Mouse (Mus musculus) lung, adult 2 months (tissue): ENCODE results near the gene Cacna1e. TPM values are rescaled to one million over a fixed set of nuclear protein-coding genes. Genes with fewer than 3 reads are reported as not detected.

ENCODE experiments used
- DNase-seq: peaks from one replicate; pipeline ENCODE4 v3.0.0; 2022
- H3K4me1 ChIP-seq: fragments of 200-500 bp; 2 replicates; pipeline ENCODE4 v1.6.1; 2011; ENCODE audit warnings: low read length; ENCODE audit not compliant: control insufficient read depth, insufficient read depth
- H3K4me3 ChIP-seq: fragments of 200-500 bp; replicated peaks from 2 replicates; pipeline ENCODE3; 2011; ENCODE audit warnings: low read depth, mild to moderate bottlenecking, control low read depth, low read length; ENCODE audit errors: extremely low read depth
- CTCF ChIP-seq: fragments of 200-500 bp; IDR thresholded peaks from 2 replicates; pipeline ENCODE4 v1.5.1; 2011; ENCODE audit warnings: mild to moderate bottlenecking, low read length, control low read depth; ENCODE audit not compliant: insufficient read depth
- POLR2A ChIP-seq: fragments of 200-500 bp; IDR thresholded peaks from 2 replicates; pipeline ENCODE4 v1.6.1; 2011; ENCODE audit warnings: low read depth, mild to moderate bottlenecking, control low read depth, low read length, borderline replicate concordance; ENCODE audit errors: extremely low read depth
- WGBS: fragments of 180-500 bp; shearing (Covaris S2); methylation state at CpG from one replicate; pipeline ENCODE4 v1.1.7; 2018; 5-methylcytosine and 5-hydroxymethylcytosine counted together
- polyA plus RNA-seq: library from polyadenylated mRNA; depleted of rRNA; stranded (reverse); fragments of >200 nt; gene quantifications from 2 replicates; pipeline ENCODE4 v1.2.3, GENCODE M21; 2012

Gene Cacna1e
- polyA plus RNA-seq, 1 experiment = 0.41 TPM

- DNase-seq = no peak
- Histone ChIP-seq H3K4me3 (no peak overlapping the region), H3K4me1 (no peaks in the 10 kb centered on the region)
- no peak for TF ChIP-seq POLR2A
- TF ChIP-seq CTCF = no peak
- 66% methylated on average over 2 of the region's 2 CpGs for WGBS
Measured at GRCm38 (mm10) chr1:154576418-154576817, 307.9 kb downstream of the Cacna1e start.

GRCm38 (mm10) chr1:154566026-154566425 lies 318.3 kb downstream of the Cacna1e start:
- H3K4me3 ChIP-seq = no peak overlapping the region
- no peak for TF ChIP-seq POLR2A
- TF ChIP-seq CTCF = no peak
- no peak for DNase-seq
- no peaks in the 10 kb centered on the region for H3K4me1 ChIP-seq
- WGBS = 71% methylated on average over 6 of the region's 6 CpGs

- no peak overlapping the region for H3K4me3 ChIP-seq
- H3K4me1 ChIP-seq = no peaks in the 10 kb centered on the region
- TF ChIP-seq CTCF = no peak
- no peak for TF ChIP-seq POLR2A
- 23% methylated on average over 1 of the region's 1 CpGs for WGBS
- no peak for DNase-seq
Measured at GRCm38 (mm10) chr1:154555811-154556210, 328.5 kb downstream of the Cacna1e start.

GRCm38 (mm10) chr1:154553132-154553531 lies 331.2 kb downstream of the Cacna1e start:
- no peak for DNase-seq
- TF ChIP-seq POLR2A (no peak), CTCF (no peak)
- H3K4me3 ChIP-seq = no peak overlapping the region
- 61% methylated on average over 1 of the region's 1 CpGs for WGBS
- no peaks in the 10 kb centered on the region for H3K4me1 ChIP-seq

GRCm38 (mm10) chr1:154537445-154537844 lies 346.9 kb downstream of the Cacna1e start:
- DNase-seq = no peak
- Histone ChIP-seq H3K4me3 (no peak overlapping the region), H3K4me1 (no peaks in the 10 kb centered on the region)
- TF ChIP-seq POLR2A = no peak
- no peak for TF ChIP-seq CTCF

GRCm38 (mm10) chr1:154536763-154537162 lies 347.5 kb downstream of the Cacna1e start:
- 60% methylated on average over 2 of the region's 2 CpGs for WGBS
- TF ChIP-seq POLR2A = no peak
- TF ChIP-seq CTCF = no peak
- H3K4me1 ChIP-seq = no peaks in the 10 kb centered on the region
- DNase-seq = no peak
- no peak overlapping the region for H3K4me3 ChIP-seq

GRCm38 (mm10) chr1:154532987-154533940 lies 351.0 kb downstream of the Cacna1e start:
- no peak for DNase-seq
- no peak overlapping the region for H3K4me3 ChIP-seq
- H3K4me1 ChIP-seq = no peaks in the 10 kb centered on the region
- TF ChIP-seq CTCF (no peak), POLR2A (no peak)
- 71% methylated on average over 11 of the region's 11 CpGs for WGBS

- no peak overlapping the region for H3K4me3 ChIP-seq
- no peaks in the 10 kb centered on the region for H3K4me1 ChIP-seq
- TF ChIP-seq POLR2A = no peak
- TF ChIP-seq CTCF = no peak
- DNase-seq = no peak
- 91% methylated on average over 4 of the region's 4 CpGs for WGBS
Measured at GRCm38 (mm10) chr1:154529666-154530065, 354.6 kb downstream of the Cacna1e start.

- 86% methylated on average over 6 of the region's 6 CpGs for WGBS
- DNase-seq = no peak
- no peaks in the 10 kb centered on the region for H3K4me1 ChIP-seq
- TF ChIP-seq POLR2A = no peak
- TF ChIP-seq CTCF = no peak
- no peak overlapping the region for H3K4me3 ChIP-seq
Measured at GRCm38 (mm10) chr1:154528803-154529202, 355.5 kb downstream of the Cacna1e start.

GRCm38 (mm10) chr1:154520715-154521114 lies 363.6 kb downstream of the Cacna1e start:
- TF ChIP-seq POLR2A (no peak), CTCF (no peak)
- Histone ChIP-seq H3K4me1 (no peaks in the 10 kb centered on the region), H3K4me3 (no peak overlapping the region)
- 94% methylated on average over 2 of the region's 2 CpGs for WGBS
- no peak for DNase-seq

- no peaks in the 10 kb centered on the region for H3K4me1 ChIP-seq
- WGBS = 93% methylated on average over 2 of the region's 2 CpGs
- no peak for DNase-seq
- no peak overlapping the region for H3K4me3 ChIP-seq
- TF ChIP-seq POLR2A = no peak
- no peak for TF ChIP-seq CTCF
Measured at GRCm38 (mm10) chr1:154515350-154515749, 369.0 kb downstream of the Cacna1e start.
